Mouse (Mus musculus) urinary bladder, postnatal 14 days (tissue): ENCODE data around the gene Fam19a1.

Experiments used
- DNase-seq: peaks from one replicate; pipeline ENCODE4 v3.0.0; 2021; ENCODE audit warnings: low spot score

Fam19a1 gene

GRCm38 (mm10) chr6:96258651-96259050 is 145.7 kb downstream of the Fam19a1 start:
- no peak for DNase-seq

GRCm38 (mm10) chr6:96266456-96266855 is 153.5 kb downstream of the Fam19a1 start:
- no peak for DNase-seq

GRCm38 (mm10) chr6:96268788-96269187 is 155.8 kb downstream of the Fam19a1 start:
- no peak for DNase-seq

DNA sequence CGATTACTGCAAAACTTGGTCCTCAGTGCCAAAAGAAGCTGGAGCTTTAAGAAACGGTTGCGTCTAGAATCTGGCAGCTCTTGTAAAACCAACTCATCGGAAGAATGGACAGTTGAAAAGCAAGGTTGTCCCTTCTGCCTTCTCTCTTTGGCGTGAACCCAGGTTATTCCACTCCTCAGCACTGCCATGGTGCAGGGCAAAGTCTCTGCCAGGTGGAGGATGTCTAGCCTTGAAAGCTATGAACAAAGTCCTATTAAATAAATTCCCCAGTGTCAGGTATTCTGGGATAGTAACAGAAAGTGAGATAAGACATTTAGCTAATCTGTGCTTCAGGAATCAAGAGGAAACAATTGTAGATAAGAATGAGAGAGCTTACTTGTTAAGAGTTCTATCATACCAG is 157.5 kb downstream of the Fam19a1 start:
- DNase-seq: no peak

- peak; percentile 7 for DNase-seq
These were observed 170.8 kb downstream of the Fam19a1 start for GRCm38 (mm10) chr6:96283731-96284130.

GRCm38 (mm10) chr6:96284590-96284989 is 171.6 kb downstream of the Fam19a1 start:
- no peak for DNase-seq

DNA sequence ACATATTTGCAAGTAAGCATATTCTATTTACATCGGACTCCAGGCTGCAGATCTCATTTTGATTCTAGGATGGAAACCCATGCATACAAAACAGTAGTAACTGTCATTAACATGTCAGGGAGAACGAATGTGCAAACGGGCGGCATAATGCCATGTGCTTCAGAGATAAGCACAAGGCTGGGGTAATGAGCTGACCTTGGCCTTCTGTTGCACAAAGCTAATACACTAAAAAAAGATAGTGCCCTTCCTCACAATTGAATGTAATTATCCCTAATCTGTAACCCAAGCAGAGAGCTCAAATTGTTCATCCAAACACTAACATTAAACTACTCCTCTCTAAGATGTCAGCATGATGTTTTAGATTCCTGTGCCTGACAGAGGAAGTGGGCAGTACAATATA is 173.3 kb downstream of the Fam19a1 start:
- no peak for DNase-seq

- DNase-seq: no peak
These were observed 174.4 kb downstream of the Fam19a1 start for GRCm38 (mm10) chr6:96287377-96287776.

GRCm38 (mm10) chr6:96289672-96290071 is 176.7 kb downstream of the Fam19a1 start:
- no peak for DNase-seq

GRCm38 (mm10) chr6:96347491-96347890 is 234.5 kb downstream of the Fam19a1 start:
- DNase-seq: no peak

GRCm38 (mm10) chr6:96349446-96350025 is 236.6 kb downstream of the Fam19a1 start:
- DNase-seq: no peak

- DNase-seq: no peak
These were observed 256.6 kb downstream of the Fam19a1 start for GRCm38 (mm10) chr6:96369544-96369943.

GRCm38 (mm10) chr6:96372848-96373247 is 259.9 kb downstream of the Fam19a1 start:
- DNase-seq: no peak

GRCm38 (mm10) chr6:96373274-96373673 is 260.3 kb downstream of the Fam19a1 start:
- no peak for DNase-seq

GRCm38 (mm10) chr6:96376773-96377172 is 263.8 kb downstream of the Fam19a1 start:
- no peak for DNase-seq

DNA sequence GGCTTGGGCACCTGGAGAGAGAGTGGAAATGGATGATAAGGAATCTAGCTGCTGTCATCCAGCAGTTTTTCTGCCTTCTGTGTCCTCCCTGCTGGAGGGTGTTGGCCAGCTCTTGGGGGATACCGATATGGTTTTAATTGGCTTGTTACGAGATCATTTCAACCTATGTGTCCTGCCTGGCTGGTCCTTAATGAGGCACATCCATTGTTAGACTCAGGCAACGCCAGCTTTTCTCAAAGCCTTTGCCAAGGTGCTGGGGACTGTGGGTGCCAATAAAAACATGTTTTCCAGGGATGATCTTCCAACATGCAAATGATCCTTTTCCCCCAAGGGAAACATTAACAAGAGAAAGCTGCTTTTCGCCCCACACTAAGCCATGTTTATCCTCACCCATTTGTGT is 266.3 kb downstream of the Fam19a1 start:
- no peak for DNase-seq

- DNase-seq: no peak
These were observed 271.5 kb downstream of the Fam19a1 start for GRCm38 (mm10) chr6:96384441-96384840.

DNA sequence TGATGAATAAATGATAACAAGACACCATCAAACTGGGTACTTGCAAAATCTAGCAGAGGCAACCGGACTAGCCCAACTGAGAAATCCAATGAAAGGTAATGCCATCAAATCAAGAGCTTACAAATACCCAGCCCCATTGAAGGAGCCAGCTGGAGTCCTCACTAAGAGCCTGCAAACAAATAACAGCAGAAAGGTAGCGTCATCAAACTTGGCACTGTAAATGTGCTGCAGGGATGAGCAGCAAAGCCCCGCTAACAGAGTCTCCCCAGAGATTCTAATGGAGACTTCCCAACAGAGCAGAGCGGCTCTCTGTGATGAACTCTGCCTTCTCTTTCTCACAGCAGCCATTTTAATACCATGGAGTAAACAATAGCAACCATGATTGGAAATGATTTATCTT is 305.9 kb downstream of the Fam19a1 start:
- DNase-seq: no peak

GRCm38 (mm10) chr6:96419704-96420382 is 306.9 kb downstream of the Fam19a1 start:
- DNase-seq: no peak

DNA sequence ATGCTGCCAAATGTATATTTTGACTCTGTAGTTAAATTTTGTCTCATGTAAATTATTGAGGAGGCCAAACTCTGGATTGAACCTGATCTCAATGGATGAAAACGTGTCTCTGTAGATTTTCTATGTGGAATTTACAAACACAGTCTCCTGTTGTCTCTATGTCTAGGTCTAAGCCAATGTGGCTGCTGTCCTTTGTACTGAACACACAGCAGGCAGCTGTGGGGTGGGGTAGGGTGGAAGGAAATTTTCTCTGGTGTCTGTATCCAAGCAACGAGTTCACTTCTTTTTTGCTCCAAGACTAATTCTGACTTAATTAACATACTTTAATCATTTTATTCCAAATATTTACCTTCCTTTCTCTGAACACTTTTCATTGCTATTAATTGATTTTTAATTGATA is 307.6 kb downstream of the Fam19a1 start:
- DNase-seq: no peak

DNA sequence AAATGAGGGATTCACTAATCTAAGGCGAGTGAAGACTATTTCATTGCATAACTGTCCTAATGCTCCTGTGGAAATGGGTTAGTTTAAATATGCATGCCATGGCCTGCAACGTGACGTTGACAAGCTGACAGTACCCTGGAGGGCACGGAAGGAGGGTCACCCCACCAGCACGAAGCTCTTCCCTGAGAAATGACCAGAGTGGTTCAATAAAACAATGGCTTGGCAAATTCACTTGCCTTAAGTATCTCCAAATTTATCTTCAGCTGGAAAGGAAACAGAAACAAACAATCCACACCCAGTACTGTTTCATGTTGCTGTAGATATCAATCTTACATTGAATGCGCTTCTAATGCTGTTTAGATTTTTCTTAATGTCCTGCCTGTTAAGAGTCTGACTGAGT is 316.4 kb downstream of the Fam19a1 start:
- DNase-seq: no peak

DNA sequence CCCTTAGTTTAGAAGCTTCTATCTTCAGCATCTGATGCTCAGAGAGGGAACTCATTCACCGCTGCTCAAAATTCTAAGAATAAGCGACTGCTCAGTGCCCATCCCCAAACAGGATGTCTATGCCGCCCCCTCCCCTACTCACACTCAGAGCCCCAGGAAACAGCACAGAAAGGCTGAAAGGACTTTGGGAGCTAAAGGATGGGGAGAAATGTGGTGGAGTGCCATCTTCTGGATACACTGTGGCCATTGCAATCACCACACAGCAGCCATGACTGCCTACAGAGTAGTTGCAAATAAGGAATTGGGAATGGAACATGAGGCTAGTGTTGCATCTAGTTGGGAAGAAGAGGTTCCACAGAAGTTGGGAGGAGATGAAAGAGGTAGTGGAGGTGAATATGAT is 319.4 kb downstream of the Fam19a1 start:
- DNase-seq: no peak

- no peak for DNase-seq
These were observed 320.9 kb downstream of the Fam19a1 start for GRCm38 (mm10) chr6:96433896-96434295.

DNA sequence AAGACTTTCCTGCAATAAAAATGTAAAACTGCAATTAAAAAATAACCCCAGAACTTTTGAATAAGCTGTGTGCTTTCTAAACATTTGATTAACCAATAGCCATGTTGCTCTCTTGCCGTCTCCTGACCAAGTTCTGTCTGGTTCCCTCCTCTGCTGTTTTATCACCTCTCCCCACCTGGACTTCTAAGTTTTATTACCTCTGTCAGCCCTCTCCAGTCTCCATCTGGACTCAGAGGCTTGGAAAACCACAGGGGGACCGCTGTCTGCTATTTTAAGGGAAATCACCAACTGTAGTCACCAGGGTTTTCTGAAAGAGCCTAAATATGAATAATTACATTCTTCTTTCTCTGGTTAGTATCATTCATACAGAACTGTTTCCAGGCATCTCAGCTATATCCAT is 322.6 kb downstream of the Fam19a1 start:
- no peak for DNase-seq
